Mouse (Mus musculus) liver, embryonic 14.5 days (tissue): ENCODE results near the gene Tnip1.

Experiments used
- CTCF ChIP-seq: IDR thresholded peaks from 2 replicates; pipeline ENCODE4 v1.5.1; 2016; ENCODE audit warnings: antibody characterized with exemption, low read depth, control low read depth
- EP300 ChIP-seq: IDR thresholded peaks from 2 replicates; pipeline ENCODE4 v1.6.1; 2016; ENCODE audit warnings: antibody characterized with exemption, low read depth

- no peak for TF ChIP-seq CTCF
- TF ChIP-seq EP300 = no peak
Observed at GRCm38 (mm10) chr11:54899657-54900056, 63.1 kb downstream of the Tnip1 start.
